Mouse (Mus musculus): ENCODE measurements around the gene Fam111a. TPM values are rescaled to one million over a fixed set of nuclear protein-coding genes. Genes with fewer than 3 reads are reported as not detected.

The Fam111a gene
- polyA plus RNA-seq, 1 experiment from 2014 or later = 7.8 TPM

DNA sequence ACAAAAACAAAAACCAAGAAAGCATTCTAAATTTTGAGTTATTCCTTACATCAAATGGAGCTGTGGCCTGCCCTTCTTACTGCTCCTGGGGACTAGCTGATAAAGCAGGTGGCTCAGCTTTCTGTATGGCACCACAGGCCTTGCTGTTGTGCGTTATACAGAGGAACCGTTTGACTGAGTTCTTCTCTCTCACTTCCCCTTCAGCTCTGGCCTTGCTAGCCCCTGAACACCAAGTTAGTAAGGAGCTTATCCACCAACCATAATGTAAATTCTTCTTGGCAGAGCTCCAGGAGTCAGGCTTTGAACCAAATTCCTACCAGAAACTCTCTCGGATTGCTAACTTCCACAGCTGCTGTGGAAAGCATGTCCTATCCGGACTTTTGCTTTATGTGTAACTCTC lies 21.5 kb downstream of the Fam111a start:
- ATAC-seq (ENCODE audit: low FRiP score) = no peak
- H3K4me3 ChIP-seq = no peak overlapping the region
- no peak overlapping the region for H3K9ac ChIP-seq
- H3K4me2 ChIP-seq = no peak overlapping the region
- no peaks in the 10 kb centered on the region for H3K9me3 ChIP-seq
- no peaks in the 10 kb centered on the region for H3K27me3 ChIP-seq
- no peaks in the 10 kb centered on the region for H3K4me1 ChIP-seq (replicated peaks)
- H3K36me3 ChIP-seq = no peaks in the 10 kb centered on the region
- WGBS = 74% methylated on average over 4 of the region's 4 CpGs
- no peak overlapping the region for H3K27ac ChIP-seq

DNA sequence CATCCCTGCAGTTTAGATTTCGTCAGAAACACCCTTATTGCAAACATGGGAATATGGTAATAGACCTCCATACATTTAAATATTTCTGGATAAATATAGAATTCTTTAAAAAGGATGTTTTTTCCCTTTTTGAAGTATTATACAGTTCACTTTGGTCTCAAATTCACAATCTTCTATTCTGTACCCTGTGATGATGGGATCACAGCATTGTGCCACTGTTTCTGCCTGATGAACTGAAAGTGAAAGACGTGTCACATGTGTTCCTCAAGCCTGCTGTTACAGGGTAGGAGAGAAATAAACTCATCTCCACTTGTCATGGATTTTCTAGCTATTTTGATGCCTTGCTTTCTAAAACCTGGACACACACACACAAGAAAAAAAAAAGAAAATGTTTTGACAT lies 25.3 kb downstream of the Fam111a start:
- 76% methylated on average over 2 of the region's 2 CpGs for WGBS

DNA sequence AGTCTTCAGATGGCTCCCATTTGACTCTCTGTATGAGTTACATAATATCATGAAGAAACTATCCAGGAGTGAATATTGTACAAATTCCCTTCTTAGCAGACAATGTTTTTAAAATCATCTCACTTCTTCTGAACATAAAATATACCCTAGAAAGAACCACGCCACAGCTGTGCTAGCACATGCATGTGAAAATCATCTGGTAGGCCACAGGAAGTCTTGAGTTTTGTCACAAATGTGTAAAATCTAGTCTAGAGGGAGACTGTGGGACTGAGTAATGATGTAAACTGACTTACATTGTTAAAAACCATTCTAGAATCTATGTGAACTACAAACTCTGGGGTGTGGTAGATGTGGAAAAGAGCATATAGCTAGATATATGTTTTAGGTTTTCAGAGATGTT lies 26.1 kb downstream of the Fam111a start:
- WGBS = 92% methylated on average over 1 of the region's 1 CpGs
- Histone ChIP-seq H3K9ac (no peak overlapping the region), H3K9me3 (no peaks in the 10 kb centered on the region), H3K4me3 (no peak overlapping the region), H3K4me1 (replicated peaks) (peaks cover 14% of the 10 kb centered on the region), H3K36me3 (no peaks in the 10 kb centered on the region), H3K27ac (no peak overlapping the region), H3K4me2 (no peak overlapping the region), H3K27me3 (no peaks in the 10 kb centered on the region)
- ATAC-seq (ENCODE audit: low FRiP score) = no peak

More for the DNA sequence above, 25.3 kb downstream of the Fam111a start:
- no peak for ATAC-seq (ENCODE audit: low FRiP score)
- Histone ChIP-seq H3K4me1 (replicated peaks) (peaks cover 14% of the 10 kb centered on the region), H3K4me3 (no peak overlapping the region), H3K9ac (no peak overlapping the region), H3K27me3 (no peaks in the 10 kb centered on the region), H3K27ac (no peak overlapping the region), H3K4me2 (no peak overlapping the region), H3K36me3 (no peaks in the 10 kb centered on the region), H3K9me3 (no peaks in the 10 kb centered on the region)

DNA sequence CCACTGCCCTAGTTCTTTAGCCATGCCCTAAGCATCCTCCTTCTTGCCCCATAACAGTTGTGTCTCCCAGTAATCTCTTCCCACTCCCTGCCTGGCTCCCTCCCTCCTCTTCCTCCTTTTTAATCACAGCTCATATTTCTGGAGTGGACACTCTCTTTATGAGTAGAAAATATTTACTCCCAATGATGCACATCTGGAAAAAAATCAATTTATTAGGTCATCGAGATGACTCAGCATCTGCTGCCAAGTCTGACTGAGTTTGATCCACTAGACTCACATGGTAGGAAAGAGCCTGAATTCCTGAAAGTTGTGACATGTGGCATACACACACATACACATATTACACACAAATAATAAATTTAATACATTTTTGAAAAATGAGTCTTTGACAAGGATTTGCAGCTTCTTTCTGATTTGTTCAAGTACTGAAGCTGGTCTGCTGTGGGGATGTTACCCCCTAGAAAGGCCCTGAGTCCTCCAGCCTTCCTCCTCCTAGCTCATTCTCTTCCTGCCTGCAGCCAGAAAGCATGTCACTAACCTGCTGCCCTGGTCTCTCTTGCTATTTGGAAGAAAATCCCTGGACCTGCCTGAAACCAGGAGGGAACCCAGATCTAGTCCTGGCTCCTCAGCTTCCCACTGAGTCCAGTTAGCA lies 27.2 kb downstream of the Fam111a start:
- no peaks in the 10 kb centered on the region for H3K27me3 ChIP-seq
- H3K36me3 ChIP-seq = peaks cover 3% of the 10 kb centered on the region; the same call in 1 of the 2 replicates
- 80% methylated on average over 1 of the region's 1 CpGs for WGBS
- peak overlapping the region; percentile 40 for H3K4me3 ChIP-seq
- H3K9ac ChIP-seq = peak overlapping the region; percentile 61
- H3K4me1 ChIP-seq (replicated peaks) = peaks cover 14% of the 10 kb centered on the region
- H3K4me2 ChIP-seq = peak overlapping the region; percentile 64
- H3K9me3 ChIP-seq = no peaks in the 10 kb centered on the region
- H3K27ac ChIP-seq = 0 out of 2 replicates have a peak overlapping the region, but pooled peaks have one; percentile 32
- peak; percentile 44 for ATAC-seq (ENCODE audit: low FRiP score)

DNA sequence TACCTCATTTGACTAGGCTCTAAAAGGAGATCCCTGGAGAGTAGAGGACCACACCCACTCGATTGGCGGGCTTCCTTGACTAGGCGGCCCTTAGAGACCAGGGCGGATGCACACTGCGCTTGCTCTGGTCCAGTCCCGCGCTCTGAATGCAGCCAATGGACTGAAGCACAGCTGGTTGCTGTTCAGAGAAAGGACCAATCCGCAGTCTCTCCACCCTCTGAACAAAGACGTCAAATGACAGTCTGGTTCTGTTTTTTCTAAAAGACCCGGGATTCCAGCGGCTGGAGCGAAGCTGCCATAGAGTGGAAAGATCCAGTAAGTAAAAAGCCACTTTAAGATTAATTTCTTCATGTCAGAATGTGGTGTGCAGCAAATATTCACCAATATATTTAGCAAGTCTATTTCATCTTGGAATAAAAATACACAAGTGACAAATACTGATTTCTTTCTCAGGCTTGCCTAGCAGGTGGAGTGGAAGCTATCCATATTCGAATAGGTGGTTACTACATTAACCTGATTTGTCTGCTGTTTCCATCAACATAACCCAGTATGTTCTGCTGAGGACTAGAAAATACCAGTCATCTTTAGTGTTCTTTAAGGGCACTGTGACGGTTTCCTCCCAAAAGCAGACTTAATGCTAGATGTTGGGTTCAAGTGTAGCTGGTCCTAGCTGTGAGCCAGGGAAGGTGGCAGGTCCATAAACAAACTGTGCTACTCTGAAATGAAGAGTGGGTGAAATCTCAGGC lies 27.9 kb downstream of the Fam111a start:
- WGBS = 7% methylated on average over 14 of the region's 14 CpGs
- Histone ChIP-seq H3K9ac (peak overlapping the region; percentile 61), H3K27me3 (no peaks in the 10 kb centered on the region), H3K9me3 (no peaks in the 10 kb centered on the region), H3K36me3 (peaks cover 5% of the 10 kb centered on the region; the same call in 1 of the 2 replicates), H3K4me3 (peak overlapping the region; percentile 40), H3K4me1 (replicated peaks) (peaks cover 14% of the 10 kb centered on the region), H3K4me2 (peak overlapping the region; percentile 64), H3K27ac (0 out of 2 replicates have a peak overlapping the region, but pooled peaks have one; percentile 32)
- ATAC-seq (ENCODE audit: low FRiP score) = peak; percentile 100

DNA sequence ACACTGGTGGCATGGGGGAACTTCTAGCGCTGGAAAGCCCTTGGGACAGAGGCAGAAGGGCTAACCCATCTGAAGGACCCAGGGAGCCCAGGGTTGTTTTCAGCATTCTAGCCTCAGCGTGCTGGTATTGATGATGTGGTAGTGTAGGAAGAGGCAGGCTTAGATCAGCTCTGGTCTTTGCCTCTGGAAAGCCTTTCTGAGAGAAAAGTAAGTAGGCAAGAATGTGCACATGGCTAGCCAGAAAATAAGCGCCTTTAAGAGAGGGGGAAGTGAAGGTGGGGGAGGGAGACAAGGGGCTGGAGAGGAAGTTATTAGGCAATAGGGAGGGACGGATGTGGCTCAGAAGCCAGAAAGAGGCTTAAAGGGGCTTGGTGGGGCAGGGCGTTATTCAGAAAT lies 28.5 kb downstream of the Fam111a start:
- Histone ChIP-seq H3K4me1 (replicated peaks) (peaks cover 14% of the 10 kb centered on the region), H3K27me3 (no peaks in the 10 kb centered on the region), H3K4me3 (peak overlapping the region; percentile 40), H3K9me3 (no peaks in the 10 kb centered on the region), H3K4me2 (peak overlapping the region; percentile 64), H3K9ac (peak overlapping the region; percentile 61), H3K27ac (0 out of 2 replicates have a peak overlapping the region, but pooled peaks have one; percentile 8), H3K36me3 (peaks cover 5% of the 10 kb centered on the region; the same call in 1 of the 2 replicates)
- no peak for ATAC-seq (ENCODE audit: low FRiP score)
- WGBS = 28% methylated on average over 5 of the region's 5 CpGs

DNA sequence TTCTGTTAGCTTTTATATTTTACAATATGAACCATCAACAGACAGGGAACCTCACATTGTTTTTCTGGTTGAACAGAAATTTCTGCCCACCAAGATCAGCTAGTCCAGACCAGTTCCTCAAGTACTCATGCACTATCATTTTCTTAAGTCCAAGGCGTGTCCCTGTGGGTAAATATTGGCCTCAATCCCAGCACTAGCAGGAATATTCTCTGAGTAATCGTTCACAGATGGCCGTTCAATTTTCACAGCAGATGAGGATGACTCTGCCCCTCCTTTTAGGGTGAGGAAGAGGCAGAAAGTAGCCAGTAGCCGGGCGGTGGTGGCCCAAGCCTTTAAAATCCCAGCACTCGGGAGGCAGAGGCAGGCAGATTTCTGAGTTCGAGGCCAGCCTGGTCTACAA lies 29.6 kb downstream of the Fam111a start:
- Histone ChIP-seq H3K4me3 (no peak overlapping the region), H3K27ac (no peak overlapping the region), H3K4me1 (replicated peaks) (peaks cover 14% of the 10 kb centered on the region), H3K4me2 (no peak overlapping the region), H3K36me3 (peaks cover 5% of the 10 kb centered on the region; the same call in 1 of the 2 replicates), H3K9ac (no peak overlapping the region), H3K9me3 (no peaks in the 10 kb centered on the region), H3K27me3 (no peaks in the 10 kb centered on the region)
- ATAC-seq (ENCODE audit: low FRiP score) = no peak
- 92% methylated on average over 7 of the region's 7 CpGs for WGBS

DNA sequence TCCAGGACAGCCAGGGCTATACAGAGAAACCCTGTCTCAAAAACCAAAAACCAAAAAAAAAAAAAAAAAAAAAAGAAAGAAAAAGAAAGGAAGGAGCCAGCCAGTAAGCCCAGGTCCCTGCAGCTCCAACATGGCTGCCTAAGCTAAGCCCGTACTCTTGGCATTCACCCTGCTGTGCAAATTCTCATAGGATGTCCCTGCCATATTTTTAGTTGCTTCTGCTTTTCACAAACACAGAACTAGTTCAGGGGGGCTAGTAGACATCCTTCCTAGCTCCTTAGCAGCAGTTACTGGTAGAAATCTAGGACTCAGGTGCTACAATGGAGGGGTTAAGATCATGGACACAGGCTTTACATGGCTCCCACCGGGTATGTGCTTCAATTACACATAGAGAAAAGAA lies 30.0 kb downstream of the Fam111a start:
- no peaks in the 10 kb centered on the region for H3K27me3 ChIP-seq
- WGBS = 92% methylated on average over 2 of the region's 2 CpGs
- no peak overlapping the region for H3K4me2 ChIP-seq
- no peak for ATAC-seq (ENCODE audit: low FRiP score)
- no peak overlapping the region for H3K4me3 ChIP-seq
- peaks cover 14% of the 10 kb centered on the region for H3K4me1 ChIP-seq (replicated peaks)
- peaks cover 5% of the 10 kb centered on the region; the same call in 1 of the 2 replicates for H3K36me3 ChIP-seq
- no peak overlapping the region for H3K9ac ChIP-seq
- no peaks in the 10 kb centered on the region for H3K9me3 ChIP-seq
- H3K27ac ChIP-seq = no peak overlapping the region

DNA sequence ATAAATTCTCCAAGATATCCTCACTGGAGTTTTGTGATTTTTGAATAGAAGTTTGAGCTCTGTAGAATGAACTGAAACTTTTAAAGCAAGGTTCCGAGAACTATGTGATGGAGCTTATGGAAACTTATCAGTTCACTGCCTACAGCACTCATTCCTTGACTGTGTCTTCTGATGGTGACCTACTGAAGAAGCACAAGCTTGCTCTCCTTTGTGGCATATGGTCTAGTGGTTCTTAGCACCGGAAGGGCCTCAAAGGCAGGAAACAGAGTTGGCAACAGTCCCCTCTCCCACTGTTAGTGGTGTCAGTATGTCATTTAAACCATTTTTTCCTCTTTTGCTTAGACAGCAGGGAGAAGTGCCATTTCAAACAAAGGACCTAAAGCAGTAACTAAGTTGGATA lies 31.1 kb downstream of the Fam111a start:
- Histone ChIP-seq H3K27me3 (no peaks in the 10 kb centered on the region), H3K4me1 (replicated peaks) (peaks cover 14% of the 10 kb centered on the region), H3K27ac (no peak overlapping the region), H3K9me3 (no peaks in the 10 kb centered on the region), H3K4me2 (no peak overlapping the region), H3K9ac (no peak overlapping the region), H3K36me3 (peaks cover 5% of the 10 kb centered on the region; the same call in 1 of the 2 replicates), H3K4me3 (no peak overlapping the region)
- WGBS = 93% methylated on average over 2 of the region's 2 CpGs
- ATAC-seq (ENCODE audit: low FRiP score) = no peak

DNA sequence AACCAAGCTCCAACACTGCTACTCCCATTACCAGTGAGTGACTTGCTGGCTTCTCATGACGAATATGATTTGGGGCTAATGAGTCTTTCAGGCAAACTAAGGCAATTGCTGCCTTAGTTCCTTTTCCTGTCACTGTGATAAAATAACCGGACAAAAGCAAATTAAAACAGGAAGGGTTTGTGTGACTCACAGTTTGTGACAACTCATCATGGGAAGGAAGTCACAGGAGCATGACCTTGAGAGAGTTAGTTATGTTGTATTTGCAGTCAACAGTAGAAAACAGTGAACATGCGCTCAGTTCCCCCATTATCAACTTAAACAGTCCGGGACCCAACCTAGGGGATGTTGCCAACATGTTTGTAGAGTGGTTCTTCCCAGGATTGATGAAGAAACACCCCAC lies 39.8 kb downstream of the Fam111a start:
- WGBS = 80% methylated on average over 4 of the region's 4 CpGs
- Histone ChIP-seq H3K36me3 (0 out of 2 replicates have a peak, but pooled peaks cover 4% of the 10 kb centered on the region), H3K4me2 (no peak overlapping the region), H3K4me1 (replicated peaks) (no peaks in the 10 kb centered on the region), H3K9ac (no peak overlapping the region), H3K27me3 (no peaks in the 10 kb centered on the region), H3K9me3 (no peaks in the 10 kb centered on the region), H3K27ac (no peak overlapping the region), H3K4me3 (no peak overlapping the region)
- ATAC-seq (ENCODE audit: low FRiP score) = no peak

DNA sequence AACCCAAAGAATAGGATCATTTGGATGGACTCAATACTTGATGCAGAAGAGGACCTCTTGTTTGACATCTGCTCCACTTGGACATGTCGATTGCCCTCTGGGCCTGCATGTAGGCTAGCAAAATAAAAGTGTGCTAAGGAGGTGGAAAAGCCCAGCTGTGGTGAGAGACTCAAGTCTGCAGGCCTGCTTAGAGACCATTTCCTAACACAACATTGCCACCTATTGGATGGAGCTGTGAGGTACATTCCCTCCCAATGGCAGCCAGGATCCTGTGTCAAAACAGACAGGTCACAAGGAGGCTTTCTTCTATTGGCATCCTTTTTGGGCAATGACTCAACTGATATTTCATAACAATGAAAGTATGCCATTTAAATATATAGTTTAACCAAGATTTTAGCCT lies 46.4 kb downstream of the Fam111a start:
- H3K4me2 ChIP-seq = no peak overlapping the region
- ATAC-seq (ENCODE audit: low FRiP score) = peak; percentile 38; the same call in 1 of the 2 replicates
- no peak overlapping the region for H3K9ac ChIP-seq
- 0 out of 2 replicates have a peak, but pooled peaks cover 4% of the 10 kb centered on the region for H3K36me3 ChIP-seq
- H3K4me1 ChIP-seq (replicated peaks) = 0 out of 2 replicates have a peak, but pooled peaks cover 4% of the 10 kb centered on the region
- no peaks in the 10 kb centered on the region for H3K9me3 ChIP-seq
- H3K4me3 ChIP-seq = no peak overlapping the region
- 5% methylated on average over 1 of the region's 1 CpGs for WGBS
- H3K27me3 ChIP-seq = 0 out of 2 replicates have a peak, but pooled peaks cover 2% of the 10 kb centered on the region
- no peak overlapping the region for H3K27ac ChIP-seq

DNA sequence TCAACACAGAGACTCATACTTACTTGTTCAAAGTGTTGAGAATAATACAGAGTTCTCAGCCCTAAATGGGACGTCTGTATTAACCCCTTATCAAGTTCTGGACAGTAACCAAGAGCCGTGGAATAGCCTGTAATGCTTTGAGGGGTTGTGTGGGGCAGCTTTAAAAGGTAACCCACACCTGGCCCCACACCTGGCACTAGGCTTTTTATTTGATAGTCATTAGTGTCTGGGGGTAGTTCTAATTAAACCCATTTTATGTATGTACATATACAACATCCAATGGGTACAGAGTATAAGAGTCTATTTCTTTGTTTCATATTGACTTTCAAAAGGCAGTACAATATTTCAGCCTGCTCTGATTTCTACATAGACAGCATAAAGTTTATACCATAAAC lies 49.6 kb downstream of the Fam111a start:
- peak; percentile 22; the same call in 1 of the 2 replicates for ATAC-seq (ENCODE audit: low FRiP score)
- 0 out of 2 replicates have a peak, but pooled peaks cover 6% of the 10 kb centered on the region for H3K4me1 ChIP-seq (replicated peaks)
- WGBS = 46% methylated on average over 2 of the region's 2 CpGs
- peak overlapping the region; percentile 92 for H3K4me2 ChIP-seq
- no peak overlapping the region for H3K27ac ChIP-seq
- 0 out of 2 replicates have a peak, but pooled peaks cover 6% of the 10 kb centered on the region for H3K27me3 ChIP-seq
- no peaks in the 10 kb centered on the region for H3K9me3 ChIP-seq
- H3K36me3 ChIP-seq = no peaks in the 10 kb centered on the region
- peak overlapping the region; percentile 74 for H3K4me3 ChIP-seq
- H3K9ac ChIP-seq = peak overlapping the region; percentile 81; the same call in 1 of the 2 replicates

Measured in hindbrain, embryonic 13.5 days (tissue).